Mouse (Mus musculus): ENCODE measurements at regions not wholly inside any gene's neighbourhood (a gene's known extent, or its start where the extent isn't known, plus 50 kb on each side); places are given as distances from the start of the nearest gene placed in this dataset.

- Histone ChIP-seq H3K4me2 (ENCODE audit: low read depth, low read length) (no peak overlapping the region), H3K27me3 (ENCODE audit: control insufficient read depth, insufficient read depth, low read depth, low read length) (no peaks in the 10 kb centered on the region), H3K36me3 (ENCODE audit: control insufficient read depth, insufficient read depth) (no peaks in the 10 kb centered on the region), H3K27ac (ENCODE audit: low read length) (no peak overlapping the region), H3K4me1 (ENCODE audit: control insufficient read depth, low read depth, low read length) (no peaks in the 10 kb centered on the region), H3K9ac (ENCODE audit: low read depth, low read length) (no peak overlapping the region), H3K4me3 (ENCODE audit: low read depth, low read length) (no peak overlapping the region), H3K9me3 (replicated peaks; ENCODE audit: control insufficient read depth, low read length) (no peaks in the 10 kb centered on the region)
- ATAC-seq (ENCODE audit: low read depth) = no peak
- 61% methylated on average over 14 of the region's 14 CpGs for WGBS (ENCODE audit: insufficient replicate concordance)
Measured at GRCm38 (mm10) chr11:33012384-33013160, 134.6 kb downstream of the Fgf18 start.

GRCm38 (mm10) chr11:33008611-33009010, 138.6 kb downstream of the Fgf18 start:
- no peaks in the 10 kb centered on the region for H3K4me1 ChIP-seq (ENCODE audit: control insufficient read depth, low read depth, low read length)
- no peak for ATAC-seq (ENCODE audit: low read depth)
- no peak overlapping the region for H3K4me3 ChIP-seq (ENCODE audit: low read depth, low read length)
- H3K36me3 ChIP-seq (ENCODE audit: control insufficient read depth, insufficient read depth) = no peaks in the 10 kb centered on the region
- no peak overlapping the region for H3K4me2 ChIP-seq (ENCODE audit: low read depth, low read length)
- no peak overlapping the region for H3K9ac ChIP-seq (ENCODE audit: low read depth, low read length)
- H3K9me3 ChIP-seq (replicated peaks; ENCODE audit: control insufficient read depth, low read length) = no peaks in the 10 kb centered on the region
- H3K27ac ChIP-seq (ENCODE audit: low read length) = no peak overlapping the region
- H3K27me3 ChIP-seq (ENCODE audit: control insufficient read depth, insufficient read depth, low read depth, low read length) = no peaks in the 10 kb centered on the region

GRCm38 (mm10) chr11:33007826-33008530, 139.2 kb downstream of the Fgf18 start:
- Histone ChIP-seq H3K27ac (ENCODE audit: low read length) (no peak overlapping the region), H3K4me2 (ENCODE audit: low read depth, low read length) (no peak overlapping the region), H3K9ac (ENCODE audit: low read depth, low read length) (no peak overlapping the region), H3K9me3 (replicated peaks; ENCODE audit: control insufficient read depth, low read length) (no peaks in the 10 kb centered on the region), H3K36me3 (ENCODE audit: control insufficient read depth, insufficient read depth) (no peaks in the 10 kb centered on the region), H3K27me3 (ENCODE audit: control insufficient read depth, insufficient read depth, low read depth, low read length) (no peaks in the 10 kb centered on the region), H3K4me1 (ENCODE audit: control insufficient read depth, low read depth, low read length) (no peaks in the 10 kb centered on the region), H3K4me3 (ENCODE audit: low read depth, low read length) (no peak overlapping the region)
- WGBS (ENCODE audit: insufficient replicate concordance) = 70% methylated on average over 11 of the region's 11 CpGs
- no peak for ATAC-seq (ENCODE audit: low read depth)

GRCm38 (mm10) chr11:33007366-33007765, 139.8 kb downstream of the Fgf18 start:
- no peak overlapping the region for H3K9ac ChIP-seq (ENCODE audit: low read depth, low read length)
- H3K27ac ChIP-seq (ENCODE audit: low read length) = no peak overlapping the region
- H3K36me3 ChIP-seq (ENCODE audit: control insufficient read depth, insufficient read depth) = no peaks in the 10 kb centered on the region
- no peak overlapping the region for H3K4me3 ChIP-seq (ENCODE audit: low read depth, low read length)
- H3K4me2 ChIP-seq (ENCODE audit: low read depth, low read length) = no peak overlapping the region
- no peaks in the 10 kb centered on the region for H3K4me1 ChIP-seq (ENCODE audit: control insufficient read depth, low read depth, low read length)
- 68% methylated on average over 6 of the region's 6 CpGs for WGBS (ENCODE audit: insufficient replicate concordance)
- ATAC-seq (ENCODE audit: low read depth) = no peak
- H3K27me3 ChIP-seq (ENCODE audit: control insufficient read depth, insufficient read depth, low read depth, low read length) = no peaks in the 10 kb centered on the region
- H3K9me3 ChIP-seq (replicated peaks; ENCODE audit: control insufficient read depth, low read length) = no peaks in the 10 kb centered on the region

GRCm38 (mm10) chr11:33005183-33005582, 142.0 kb downstream of the Fgf18 start:
- H3K4me1 ChIP-seq (ENCODE audit: control insufficient read depth, low read depth, low read length) = no peaks in the 10 kb centered on the region
- no peak overlapping the region for H3K9ac ChIP-seq (ENCODE audit: low read depth, low read length)
- no peak for ATAC-seq (ENCODE audit: low read depth)
- H3K36me3 ChIP-seq (ENCODE audit: control insufficient read depth, insufficient read depth) = no peaks in the 10 kb centered on the region
- H3K27me3 ChIP-seq (ENCODE audit: control insufficient read depth, insufficient read depth, low read depth, low read length) = no peaks in the 10 kb centered on the region
- no peak overlapping the region for H3K27ac ChIP-seq (ENCODE audit: low read length)
- no peaks in the 10 kb centered on the region for H3K9me3 ChIP-seq (replicated peaks; ENCODE audit: control insufficient read depth, low read length)
- H3K4me2 ChIP-seq (ENCODE audit: low read depth, low read length) = no peak overlapping the region
- no peak overlapping the region for H3K4me3 ChIP-seq (ENCODE audit: low read depth, low read length)
- 52% methylated on average over 4 of the region's 4 CpGs for WGBS (ENCODE audit: insufficient replicate concordance)

- H3K27me3 ChIP-seq (ENCODE audit: control insufficient read depth, insufficient read depth, low read depth, low read length) = no peaks in the 10 kb centered on the region
- H3K4me1 ChIP-seq (ENCODE audit: control insufficient read depth, low read depth, low read length) = no peaks in the 10 kb centered on the region
- WGBS (ENCODE audit: insufficient replicate concordance) = 79% methylated on average over 11 of the region's 11 CpGs
- H3K4me2 ChIP-seq (ENCODE audit: low read depth, low read length) = no peak overlapping the region
- ATAC-seq (ENCODE audit: low read depth) = no peak
- no peaks in the 10 kb centered on the region for H3K36me3 ChIP-seq (ENCODE audit: control insufficient read depth, insufficient read depth)
- no peak overlapping the region for H3K4me3 ChIP-seq (ENCODE audit: low read depth, low read length)
- H3K27ac ChIP-seq (ENCODE audit: low read length) = no peak overlapping the region
- H3K9me3 ChIP-seq (replicated peaks; ENCODE audit: control insufficient read depth, low read length) = no peaks in the 10 kb centered on the region
- no peak overlapping the region for H3K9ac ChIP-seq (ENCODE audit: low read depth, low read length)
Measured at GRCm38 (mm10) chr11:33004603-33005002, 142.6 kb downstream of the Fgf18 start.

GRCm38 (mm10) chr11:32999684-33000255, 147.4 kb downstream of the Fgf18 start:
- Histone ChIP-seq H3K36me3 (ENCODE audit: control insufficient read depth, insufficient read depth) (no peaks in the 10 kb centered on the region), H3K4me1 (ENCODE audit: control insufficient read depth, low read depth, low read length) (no peaks in the 10 kb centered on the region), H3K27me3 (ENCODE audit: control insufficient read depth, insufficient read depth, low read depth, low read length) (no peaks in the 10 kb centered on the region), H3K4me2 (ENCODE audit: low read depth, low read length) (no peak overlapping the region), H3K9me3 (replicated peaks; ENCODE audit: control insufficient read depth, low read length) (no peaks in the 10 kb centered on the region), H3K27ac (ENCODE audit: low read length) (no peak overlapping the region), H3K4me3 (ENCODE audit: low read depth, low read length) (no peak overlapping the region), H3K9ac (ENCODE audit: low read depth, low read length) (no peak overlapping the region)
- ATAC-seq (ENCODE audit: low read depth) = no peak
- WGBS (ENCODE audit: insufficient replicate concordance) = 61% methylated on average over 4 of the region's 4 CpGs

- 63% methylated on average over 14 of the region's 14 CpGs for WGBS (ENCODE audit: insufficient replicate concordance)
- H3K9me3 ChIP-seq (replicated peaks; ENCODE audit: control insufficient read depth, low read length) = no peaks in the 10 kb centered on the region
- H3K27ac ChIP-seq (ENCODE audit: low read length) = no peak overlapping the region
- no peak overlapping the region for H3K4me2 ChIP-seq (ENCODE audit: low read depth, low read length)
- no peaks in the 10 kb centered on the region for H3K36me3 ChIP-seq (ENCODE audit: control insufficient read depth, insufficient read depth)
- no peaks in the 10 kb centered on the region for H3K27me3 ChIP-seq (ENCODE audit: control insufficient read depth, insufficient read depth, low read depth, low read length)
- H3K4me1 ChIP-seq (ENCODE audit: control insufficient read depth, low read depth, low read length) = no peaks in the 10 kb centered on the region
- no peak overlapping the region for H3K4me3 ChIP-seq (ENCODE audit: low read depth, low read length)
- no peak overlapping the region for H3K9ac ChIP-seq (ENCODE audit: low read depth, low read length)
- ATAC-seq (ENCODE audit: low read depth) = no peak
Measured at GRCm38 (mm10) chr11:32998687-32999605, 148.3 kb downstream of the Fgf18 start.

All from liver, embryonic 16.5 days (tissue).